Mouse (Mus musculus) forebrain, embryonic 10.5 days (tissue): ENCODE results near the gene Ndufa13. TPM values are rescaled to one million over a fixed set of nuclear protein-coding genes. Genes with fewer than 3 reads are reported as not detected.

Experiments used
- DNase-seq: peaks from one replicate; pipeline ENCODE4 v3.0.0-alpha.2; 2017; ENCODE audit warnings: low spot score; ENCODE audit errors: extremely low spot score
- H3K27ac ChIP-seq: fragments of 300-500 bp; sonication (generic); 2 replicates; pipeline ENCODE4 v1.5.1; 2016; ENCODE audit warnings: mild to moderate bottlenecking
- H3K27me3 ChIP-seq: fragments of 300-500 bp; sonication (generic); 2 replicates; pipeline ENCODE4 v1.6.1; 2016; ENCODE audit warnings: mild to moderate bottlenecking; ENCODE audit not compliant: poor library complexity, severe bottlenecking
- H3K36me3 ChIP-seq: fragments of 300-500 bp; sonication (generic); replicated peaks from 2 replicates; pipeline ENCODE4 v1.6.1; 2016; ENCODE audit warnings: mild to moderate bottlenecking, moderate library complexity
- H3K4me1 ChIP-seq: fragments of 300-500 bp; sonication (generic); 2 replicates; pipeline ENCODE4 v1.6.1; 2016
- H3K4me3 ChIP-seq: fragments of 300-500 bp; sonication (generic); 2 replicates; pipeline ENCODE4 v1.5.1; 2016; ENCODE audit warnings: mild to moderate bottlenecking, moderate library complexity
- H3K9me3 ChIP-seq: fragments of 300-500 bp; sonication (generic); 2 replicates; pipeline ENCODE4 v1.6.1; 2016; ENCODE audit warnings: mild to moderate bottlenecking, moderate library complexity
- WGBS: fragments of 180-500 bp; shearing (Covaris S2); methylation state at CpG from one replicate; pipeline ENCODE4 v1.1.7; 2016; 5-methylcytosine and 5-hydroxymethylcytosine counted together
- polyA plus RNA-seq: library from polyadenylated mRNA; unstranded; fragments of >200 nt; fragmentation: Nextera tagmentation; extraction: Ambion mirVana; gene quantifications from 2 replicates; pipeline ENCODE4 v1.2.1, GENCODE M21; 2016

The Ndufa13 gene
- polyA plus RNA-seq, 1 experiment from 2014 or later = 165 TPM

DNA sequence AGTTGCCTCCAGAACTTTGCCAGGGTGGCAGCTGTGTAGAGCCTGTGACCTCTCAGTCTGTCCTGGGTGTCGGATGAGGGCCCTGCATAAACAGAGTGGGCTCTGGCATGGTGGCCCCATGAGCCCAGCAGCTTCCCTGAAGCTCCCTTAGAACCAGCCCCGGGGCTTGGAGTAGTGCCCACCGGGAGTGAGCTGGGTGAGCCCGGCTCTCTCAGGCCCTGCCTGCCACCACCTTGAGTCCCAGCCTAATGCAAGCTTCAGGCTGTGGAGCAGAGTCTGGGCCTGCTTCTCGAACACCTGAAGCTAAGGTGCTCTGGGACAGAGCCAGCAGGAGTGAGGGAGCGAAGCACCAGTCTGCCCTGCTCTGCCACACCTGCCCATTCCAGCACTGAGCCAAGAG is 31.5 kb downstream of the Ndufa13 start:
- 93% methylated on average over 6 of the region's 6 CpGs for WGBS

DNA sequence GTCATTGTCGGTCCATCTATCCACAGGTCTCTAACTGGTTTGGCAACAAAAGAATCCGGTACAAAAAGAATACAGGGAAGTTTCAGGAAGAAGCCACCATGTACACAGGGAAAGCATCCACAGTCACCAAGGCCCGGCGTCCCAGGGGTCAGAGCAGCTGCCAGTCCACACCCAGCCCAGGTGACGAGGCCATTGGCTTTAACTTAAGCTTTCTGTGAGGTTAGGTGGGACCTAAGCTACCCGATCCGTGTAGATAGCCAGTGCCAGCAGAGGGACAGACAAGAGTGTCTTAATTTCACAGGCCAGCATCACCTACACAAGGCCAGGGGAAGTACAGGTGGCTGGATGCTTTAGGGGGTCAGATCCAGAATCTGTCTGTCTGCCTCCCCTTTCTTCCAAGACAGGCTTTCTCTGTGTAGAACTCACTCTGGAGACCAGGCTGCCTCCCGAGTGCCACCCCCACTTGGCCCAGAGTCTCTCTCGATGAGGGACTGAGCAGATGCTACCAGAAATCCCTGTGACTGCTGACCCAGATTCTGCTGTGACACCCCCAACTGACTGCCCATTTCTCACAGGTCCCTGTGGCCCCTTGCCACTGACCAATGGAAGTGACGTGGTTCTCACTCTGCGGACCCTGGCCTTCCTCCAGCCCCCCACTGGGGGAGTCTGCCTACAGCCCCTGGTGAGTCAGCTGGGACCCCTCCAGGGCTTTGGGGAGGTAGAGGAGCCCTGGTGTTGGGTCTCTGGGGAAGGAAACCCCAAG is 32.2 kb downstream of the Ndufa13 start:
- H3K4me3 ChIP-seq = no peak overlapping the region
- 91% methylated on average over 11 of the region's 11 CpGs for WGBS
- H3K36me3 ChIP-seq = peaks cover 39% of the 10 kb centered on the region
- no peak for DNase-seq
- peaks cover 5% of the 10 kb centered on the region; the same call in 1 of the 2 replicates for H3K4me1 ChIP-seq
- H3K27me3 ChIP-seq = peaks cover 10% of the 10 kb centered on the region; the same call in 1 of the 2 replicates
- no peaks in the 10 kb centered on the region for H3K9me3 ChIP-seq
- H3K27ac ChIP-seq = no peak overlapping the region

More for the DNA sequence above, 31.5 kb downstream of the Ndufa13 start:
- no peak overlapping the region for H3K4me3 ChIP-seq
- peaks cover 36% of the 10 kb centered on the region for H3K36me3 ChIP-seq
- H3K9me3 ChIP-seq = no peaks in the 10 kb centered on the region
- DNase-seq = no peak
- peaks cover 16% of the 10 kb centered on the region; the same call in 1 of the 2 replicates for H3K27me3 ChIP-seq
- no peak overlapping the region for H3K27ac ChIP-seq
- peaks cover 5% of the 10 kb centered on the region; the same call in 1 of the 2 replicates for H3K4me1 ChIP-seq

DNA sequence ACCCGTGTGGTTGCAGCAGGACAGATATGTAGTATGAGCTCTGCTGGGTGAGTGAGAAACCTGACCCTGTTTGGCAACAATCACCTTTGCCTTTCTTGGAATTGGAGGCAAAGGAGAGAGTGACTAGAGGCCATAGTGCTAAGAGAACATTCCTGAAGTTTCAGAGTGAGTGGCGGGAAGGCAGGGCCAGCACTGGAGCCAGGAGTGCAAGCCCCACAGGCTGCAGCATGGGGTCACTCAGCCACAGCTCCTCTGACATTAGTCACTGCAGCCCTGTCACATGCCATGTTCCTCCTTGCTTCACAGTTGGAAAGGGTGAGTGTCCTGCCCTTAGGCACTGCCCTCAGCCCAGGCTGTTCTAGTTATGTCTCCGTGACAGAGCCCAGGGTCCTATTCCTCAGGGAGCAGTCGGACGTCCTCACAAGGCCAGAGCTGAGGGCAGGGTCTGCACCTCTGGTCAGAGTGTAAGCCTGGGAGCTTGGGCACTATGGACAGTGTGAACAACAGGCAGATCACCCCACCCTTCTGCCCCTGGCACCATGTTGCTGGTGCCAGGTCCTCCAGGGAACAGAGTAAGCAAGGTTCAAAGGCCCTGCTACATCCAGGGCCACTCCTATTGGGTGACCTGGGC is 34.5 kb downstream of the Ndufa13 start:
- DNase-seq = no peak
- Histone ChIP-seq H3K9me3 (no peaks in the 10 kb centered on the region), H3K4me3 (no peak overlapping the region), H3K4me1 (no peaks in the 10 kb centered on the region), H3K27ac (no peak overlapping the region), H3K27me3 (no peaks in the 10 kb centered on the region), H3K36me3 (peaks cover 50% of the 10 kb centered on the region)
- WGBS = 77% methylated on average over 5 of the region's 5 CpGs

DNA sequence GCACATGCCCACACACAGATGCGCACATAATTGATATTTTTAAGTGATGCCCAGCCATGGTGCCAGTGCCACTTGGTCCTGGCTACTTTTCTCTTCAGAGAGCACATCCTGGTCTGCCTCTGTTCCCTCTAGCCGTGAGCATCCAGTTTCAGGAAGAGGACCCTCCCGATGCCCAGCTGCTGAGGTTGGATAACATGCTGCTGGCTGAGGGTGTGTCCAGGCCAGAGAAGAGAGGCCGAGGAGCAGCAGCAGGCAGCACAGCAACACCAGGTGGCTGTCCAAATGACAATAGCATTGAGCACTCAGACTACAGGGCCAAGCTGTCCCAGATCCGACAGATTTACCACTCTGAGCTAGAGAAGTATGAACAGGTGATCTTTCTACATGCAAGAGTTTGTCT is 38.2 kb downstream of the Ndufa13 start:
- Histone ChIP-seq H3K27me3 (no peaks in the 10 kb centered on the region), H3K4me1 (no peaks in the 10 kb centered on the region), H3K4me3 (no peak overlapping the region), H3K36me3 (peaks cover 55% of the 10 kb centered on the region), H3K9me3 (no peaks in the 10 kb centered on the region), H3K27ac (no peak overlapping the region)
- WGBS = 79% methylated on average over 5 of the region's 5 CpGs
- no peak for DNase-seq

DNA sequence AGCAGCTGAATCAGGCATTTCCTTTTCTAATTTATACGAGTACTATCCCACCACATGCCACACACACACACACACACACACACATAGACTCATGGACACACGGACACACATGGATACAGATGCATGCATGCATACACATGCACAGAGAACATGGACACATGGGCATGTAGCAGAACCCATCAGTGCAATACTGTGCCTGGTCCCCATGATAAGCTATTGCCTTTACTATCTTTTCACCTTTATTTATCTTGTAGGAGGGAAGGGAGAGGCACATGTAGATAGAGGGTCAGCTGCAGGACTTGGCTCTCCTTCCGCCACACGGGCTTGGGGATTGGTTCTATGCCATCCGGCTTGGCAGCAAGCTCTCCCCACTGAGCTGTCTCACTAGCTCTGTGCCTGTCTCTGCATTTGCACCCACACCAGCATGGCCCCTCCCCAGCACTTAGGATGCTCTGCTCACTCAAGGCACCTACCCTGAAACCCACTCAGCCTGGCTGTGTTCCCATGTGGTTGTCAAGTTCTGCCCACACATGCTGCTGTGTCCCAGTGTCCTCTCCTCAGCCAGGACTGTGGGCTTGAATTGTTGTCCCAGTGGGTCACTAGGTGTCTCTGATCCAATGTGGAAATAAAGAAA is 38.9 kb downstream of the Ndufa13 start:
- DNase-seq = no peak
- no peaks in the 10 kb centered on the region for H3K9me3 ChIP-seq
- no peaks in the 10 kb centered on the region for H3K27me3 ChIP-seq
- peaks cover 62% of the 10 kb centered on the region for H3K36me3 ChIP-seq
- WGBS = 90% methylated on average over 5 of the region's 5 CpGs
- H3K4me3 ChIP-seq = no peak overlapping the region
- no peaks in the 10 kb centered on the region for H3K4me1 ChIP-seq
- no peak overlapping the region for H3K27ac ChIP-seq

DNA sequence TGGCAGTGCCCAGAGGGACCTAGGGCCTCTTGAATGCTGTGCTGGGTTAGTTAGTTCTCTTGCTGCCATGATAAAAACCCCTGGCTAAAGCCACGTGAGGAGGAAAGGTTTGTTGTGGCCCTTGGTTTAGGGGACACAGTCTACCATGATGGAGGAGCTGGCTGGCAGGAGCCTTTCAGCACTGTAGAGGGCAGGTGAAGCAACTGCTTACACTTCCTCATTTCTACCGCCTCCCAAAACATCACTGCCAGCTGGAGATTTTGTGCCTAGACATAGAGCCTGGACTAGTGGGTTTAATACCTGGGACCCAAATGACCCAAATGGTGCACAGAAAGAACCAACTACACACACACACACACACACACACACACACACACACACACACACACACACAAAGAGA is 41.1 kb downstream of the Ndufa13 start:
- no peak for DNase-seq
- Histone ChIP-seq H3K27me3 (no peaks in the 10 kb centered on the region), H3K4me1 (no peaks in the 10 kb centered on the region), H3K27ac (no peak overlapping the region), H3K4me3 (no peak overlapping the region), H3K36me3 (peaks cover 61% of the 10 kb centered on the region), H3K9me3 (no peaks in the 10 kb centered on the region)
- WGBS = 78% methylated on average over 2 of the region's 2 CpGs

DNA sequence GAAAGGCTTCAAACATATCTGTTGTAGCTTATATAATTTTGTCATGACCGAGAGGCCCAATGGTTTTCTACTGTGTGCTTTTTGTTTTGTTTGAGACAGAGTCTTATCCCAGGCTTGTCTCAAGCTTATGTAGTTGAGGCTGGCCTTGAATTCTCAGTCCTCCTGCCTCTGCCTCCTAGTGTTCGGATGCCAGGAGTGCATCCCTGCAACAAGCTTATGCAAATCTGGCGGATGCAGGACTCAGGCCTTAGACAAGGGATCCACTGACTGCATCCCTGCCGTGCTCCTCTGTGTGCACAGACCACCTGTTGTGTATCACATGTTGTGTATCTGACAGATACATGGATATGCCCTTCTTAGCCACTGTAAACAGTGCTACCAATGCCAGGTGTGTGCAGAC is 41.6 kb downstream of the Ndufa13 start:
- WGBS = 56% methylated on average over 4 of the region's 4 CpGs
- peaks cover 61% of the 10 kb centered on the region for H3K36me3 ChIP-seq
- H3K4me3 ChIP-seq = no peak overlapping the region
- H3K9me3 ChIP-seq = no peaks in the 10 kb centered on the region
- no peak for DNase-seq
- no peaks in the 10 kb centered on the region for H3K27me3 ChIP-seq
- no peak overlapping the region for H3K27ac ChIP-seq
- no peaks in the 10 kb centered on the region for H3K4me1 ChIP-seq

DNA sequence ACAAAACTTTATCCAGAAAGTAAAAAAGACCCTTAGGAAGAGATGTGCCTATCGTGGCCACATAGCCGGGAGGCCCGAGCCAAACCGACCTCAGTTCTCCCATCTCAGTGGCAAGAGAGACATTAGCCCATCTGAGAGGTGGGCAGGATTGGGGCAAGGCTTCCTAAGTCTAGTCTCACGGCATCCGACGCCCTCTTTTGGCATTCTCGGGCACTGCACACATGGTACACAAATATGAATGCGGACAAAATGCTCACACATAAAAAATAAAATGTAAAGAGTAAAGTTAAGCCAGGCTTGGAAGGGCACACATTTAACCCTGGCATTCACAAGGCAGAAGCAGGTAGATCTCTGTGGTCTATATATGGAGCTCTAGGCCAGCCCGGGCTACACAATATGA is 48.5 kb downstream of the Ndufa13 start:
- H3K27me3 ChIP-seq = no peaks in the 10 kb centered on the region
- WGBS = 92% methylated on average over 10 of the region's 10 CpGs

DNA sequence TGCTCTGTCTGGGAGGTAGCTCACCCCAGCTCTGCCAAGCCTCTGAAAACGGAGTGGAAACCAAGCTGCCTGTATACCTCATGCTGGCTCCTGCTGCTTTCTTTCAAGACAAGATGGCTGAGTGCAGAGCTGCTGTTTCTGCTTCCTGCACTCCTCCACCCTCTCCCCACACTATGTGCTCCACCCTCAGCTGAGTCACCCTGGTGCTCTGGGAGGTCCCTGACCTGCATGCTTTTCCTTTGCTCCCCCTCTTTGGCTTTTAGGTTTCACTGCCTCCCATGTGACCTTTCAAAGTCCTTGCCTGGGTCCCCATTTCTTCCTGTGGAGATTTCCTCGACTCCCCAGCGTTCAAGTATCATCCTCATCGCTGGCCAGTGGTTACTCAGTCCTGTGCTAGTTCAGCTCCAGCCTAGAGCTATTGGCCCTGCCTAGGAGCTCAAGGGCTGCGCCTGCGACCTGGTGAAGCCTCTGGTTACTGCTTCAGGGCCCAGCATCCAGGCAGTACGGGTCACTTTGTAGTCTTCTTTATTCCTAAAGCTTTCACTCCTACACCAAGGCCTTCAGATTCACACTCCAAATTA is 51.3 kb downstream of the Ndufa13 start:
- Histone ChIP-seq H3K9me3 (no peaks in the 10 kb centered on the region; the same call in 1 of the 2 replicates), H3K4me3 (no peak overlapping the region), H3K27ac (no peak overlapping the region), H3K36me3 (peaks cover 40% of the 10 kb centered on the region), H3K27me3 (no peaks in the 10 kb centered on the region), H3K4me1 (no peaks in the 10 kb centered on the region)
- DNase-seq = no peak
- WGBS = 85% methylated on average over 7 of the region's 7 CpGs

More for the DNA sequence above, 48.5 kb downstream of the Ndufa13 start:
- Histone ChIP-seq H3K9me3 (no peaks in the 10 kb centered on the region; the same call in 1 of the 2 replicates), H3K27ac (no peak overlapping the region), H3K4me1 (no peaks in the 10 kb centered on the region), H3K4me3 (no peak overlapping the region), H3K36me3 (peaks cover 43% of the 10 kb centered on the region)
- no peak for DNase-seq

DNA sequence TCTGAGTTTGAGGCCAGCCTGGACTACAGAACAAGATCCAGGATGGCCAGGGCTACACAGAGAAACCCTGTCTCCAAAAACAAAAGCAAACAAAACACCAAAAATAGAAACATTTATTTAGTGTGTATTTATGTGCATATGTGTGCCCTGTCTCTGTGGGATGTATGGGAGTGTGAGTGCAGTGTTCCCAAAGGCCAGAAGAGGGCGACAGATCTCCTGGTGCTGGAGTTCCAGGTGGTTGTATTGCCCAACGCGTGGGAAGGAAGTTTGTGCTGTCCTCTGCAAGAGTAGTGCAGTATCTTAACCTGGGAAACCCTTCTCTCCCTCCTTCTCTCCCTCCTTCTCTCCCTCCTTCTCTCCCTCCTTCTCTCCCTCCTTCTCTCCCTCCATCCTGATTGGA is 52.5 kb downstream of the Ndufa13 start:
- H3K4me1 ChIP-seq = no peaks in the 10 kb centered on the region
- no peaks in the 10 kb centered on the region; the same call in 1 of the 2 replicates for H3K9me3 ChIP-seq
- no peak overlapping the region for H3K4me3 ChIP-seq
- no peak for DNase-seq
- 43% methylated on average over 3 of the region's 3 CpGs for WGBS
- no peak overlapping the region for H3K27ac ChIP-seq
- no peaks in the 10 kb centered on the region for H3K27me3 ChIP-seq
- H3K36me3 ChIP-seq = peaks cover 40% of the 10 kb centered on the region

DNA sequence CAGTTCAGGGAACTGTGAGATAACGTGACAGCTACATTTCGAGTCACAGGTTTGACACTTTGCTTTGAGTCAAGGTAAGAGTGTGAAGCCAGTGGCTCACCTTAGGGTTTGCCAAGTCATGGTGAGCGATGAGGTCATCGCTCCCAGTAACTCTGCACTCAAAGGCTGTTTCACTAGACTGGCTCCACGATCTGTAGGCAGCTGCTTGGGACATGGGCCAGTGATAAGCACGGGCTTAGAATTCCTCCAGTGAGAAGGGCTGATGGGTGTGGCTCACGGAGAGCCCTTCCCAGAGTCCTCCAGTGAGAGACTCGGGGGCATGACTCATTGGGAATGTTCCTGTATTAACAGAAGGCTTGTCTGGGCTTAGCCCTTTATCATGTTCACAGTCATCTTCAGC is 53.4 kb downstream of the Ndufa13 start:
- WGBS = 92% methylated on average over 8 of the region's 8 CpGs
- DNase-seq = no peak
- Histone ChIP-seq H3K4me3 (no peak overlapping the region), H3K36me3 (peaks cover 39% of the 10 kb centered on the region), H3K9me3 (no peaks in the 10 kb centered on the region; the same call in 1 of the 2 replicates), H3K4me1 (no peaks in the 10 kb centered on the region), H3K27me3 (no peaks in the 10 kb centered on the region), H3K27ac (no peak overlapping the region)

DNA sequence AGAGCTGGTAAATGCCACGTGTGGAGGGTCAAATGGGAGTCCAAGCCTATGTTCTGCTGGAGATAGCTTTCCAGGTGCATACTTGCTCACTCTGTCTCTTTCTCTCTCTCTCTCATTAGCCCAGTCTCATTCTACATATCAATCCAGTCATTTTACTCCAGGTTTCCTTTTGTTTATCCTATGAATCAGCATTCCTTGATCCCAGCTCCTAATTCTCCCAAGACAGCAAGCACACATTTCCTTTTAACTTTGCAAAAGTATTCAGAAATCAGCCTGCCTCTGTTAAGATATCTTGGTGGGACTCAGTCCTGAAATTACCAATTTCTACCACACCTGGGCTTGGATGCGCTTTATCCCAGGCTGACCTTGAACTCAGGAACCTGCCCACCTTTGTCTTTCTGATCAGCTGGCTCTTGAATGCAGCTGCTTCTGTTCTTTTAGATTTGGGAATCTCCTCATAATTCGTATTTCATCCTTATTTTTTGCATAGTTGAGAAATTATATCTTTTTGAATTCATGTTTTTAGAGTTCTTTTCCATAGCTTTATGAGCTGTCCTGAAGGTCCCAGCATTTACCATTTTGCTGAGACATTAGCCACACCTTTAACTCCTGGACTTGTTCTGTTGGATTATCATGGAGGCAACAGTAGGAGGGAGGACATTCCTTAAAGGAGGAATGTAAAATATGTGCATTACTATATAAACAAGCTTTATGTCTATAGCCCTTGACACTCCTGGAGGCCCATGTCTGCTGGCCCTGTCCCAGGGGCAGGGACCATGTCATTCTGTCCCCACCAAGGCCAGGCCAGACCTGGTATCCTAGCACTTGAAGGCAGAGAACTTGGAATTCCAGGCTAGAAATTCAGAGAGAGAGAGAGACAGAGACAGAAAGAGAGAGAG is 54.9 kb downstream of the Ndufa13 start:
- Histone ChIP-seq H3K36me3 (peaks cover 32% of the 10 kb centered on the region), H3K27me3 (no peaks in the 10 kb centered on the region), H3K4me3 (no peak overlapping the region), H3K27ac (no peak overlapping the region), H3K4me1 (no peaks in the 10 kb centered on the region), H3K9me3 (no peaks in the 10 kb centered on the region; the same call in 1 of the 2 replicates)
- DNase-seq = no peak
- 83% methylated on average over 3 of the region's 3 CpGs for WGBS
